ENCODE assay signal across 7 mouse cellular contexts in genomic region chr7:99182432-99183172, GRCm38 (mm10). TPM values are rescaled to one million over a fixed set of nuclear protein-coding genes. Genes with fewer than 3 reads are reported as not detected.
DNase-seq lines count a peak whose midpoint lies in the region; ATAC-seq and TF ChIP-seq lines count a peak whose summit lies in the region.

Dgat2 (minus strand) TSS chr7:99182719.

- H3K9ac ChIP-seq in embryonic facial prominence, embryonic 12.5 days = peak within 1 kb of the TSS; percentile 75
- H3K9ac ChIP-seq in limb, embryonic 12.5 days (replicated peaks) = peak within 1 kb of the TSS; percentile 75
- H3K9ac ChIP-seq in midbrain, embryonic 15.5 days = peak within 1 kb of the TSS; percentile 89

- H3K27ac ChIP-seq in embryonic facial prominence, embryonic 12.5 days = peak within 1 kb of the TSS; percentile 81
- peak within 1 kb of the TSS; percentile 93 for H3K27ac ChIP-seq in kidney, adult 2 months (ENCODE audit: insufficient read depth, low read depth, low read length)
- peak within 1 kb of the TSS; percentile 74 for H3K27ac ChIP-seq in limb, embryonic 12.5 days
- peak within 1 kb of the TSS; percentile 79 for H3K27ac ChIP-seq in midbrain, embryonic 15.5 days
- H3K27ac ChIP-seq in spleen, adult 2 months (ENCODE audit: insufficient read depth, low read length) = peak within 1 kb of the TSS; percentile 58

- H3K4me1 ChIP-seq in embryonic facial prominence, embryonic 12.5 days = peaks cover 8% of the 10 kb centered on the region; the same call in 1 of the 2 replicates
- H3K4me1 ChIP-seq in kidney, adult 2 months (ENCODE audit: control insufficient read depth, insufficient read depth, low read length) = peaks cover 6% of the 10 kb centered on the region; the same call in 1 of the 2 replicates
- peaks cover 13% of the 10 kb centered on the region for H3K4me1 ChIP-seq in limb, embryonic 12.5 days (replicated peaks)
- H3K4me1 ChIP-seq in midbrain, embryonic 15.5 days = peaks cover 12% of the 10 kb centered on the region
- H3K4me1 ChIP-seq in spleen, adult 2 months (ENCODE audit: control insufficient read depth, insufficient read depth, insufficient read length) = peaks cover 5% of the 10 kb centered on the region; the same call in 1 of the 2 replicates

- under 1% methylated on average over 63 of the region's 63 CpGs for WGBS in embryonic facial prominence, embryonic 12.5 days
- WGBS in kidney, adult 2 months = under 1% methylated on average over 63 of the region's 63 CpGs
- under 1% methylated on average over 63 of the region's 63 CpGs for WGBS in limb, embryonic 12.5 days
- WGBS in midbrain, embryonic 15.5 days = 1% methylated on average over 63 of the region's 63 CpGs
- 2% methylated on average over 63 of the region's 63 CpGs for WGBS in spleen, adult 2 months

- peak; percentile 99 for TF ChIP-seq POLR2A in kidney, adult 2 months (IDR thresholded peaks at IDR 0.05; ENCODE audit: low read depth, low read length)
- TF ChIP-seq POLR2A in spleen, adult 2 months (IDR thresholded peaks at IDR 0.05; ENCODE audit: low read depth, low read length) = peak; percentile 66

- H3K36me3 ChIP-seq in embryonic facial prominence, embryonic 12.5 days = no peaks in the 10 kb centered on the region
- H3K36me3 ChIP-seq in kidney, adult 2 months (ENCODE audit: control insufficient read depth, insufficient read depth, low read length) = no peaks in the 10 kb centered on the region
- H3K36me3 ChIP-seq in limb, embryonic 12.5 days = no peaks in the 10 kb centered on the region
- no peaks in the 10 kb centered on the region for H3K36me3 ChIP-seq in midbrain, embryonic 15.5 days (replicated peaks)
- H3K36me3 ChIP-seq in spleen, adult 2 months (ENCODE audit: control insufficient read depth, insufficient read depth, low read length) = no peaks in the 10 kb centered on the region

- TF ChIP-seq CTCF in kidney, adult 2 months (conservative IDR thresholded peaks at IDR 0.05; ENCODE audit: insufficient read depth, insufficient read length, low read depth, low read length) = no peak
- TF ChIP-seq CTCF in spleen, adult 2 months (IDR thresholded peaks at IDR 0.05; ENCODE audit: extremely low read depth, insufficient read depth, insufficient read length, insufficient replicate concordance) = no peak

- peak within 1 kb of the TSS; percentile 90 for H3K4me2 ChIP-seq in embryonic facial prominence, embryonic 12.5 days (replicated peaks)
- H3K4me2 ChIP-seq in limb, embryonic 12.5 days = peak within 1 kb of the TSS; percentile 93
- peak within 1 kb of the TSS; percentile 89 for H3K4me2 ChIP-seq in midbrain, embryonic 15.5 days

- peaks cover 5% of the 10 kb centered on the region; the same call in 1 of the 2 replicates for H3K27me3 ChIP-seq in embryonic facial prominence, embryonic 12.5 days
- no peaks in the 10 kb centered on the region for H3K27me3 ChIP-seq in kidney, adult 2 months (replicated peaks; ENCODE audit: control insufficient read depth, insufficient read depth, low read length)
- peaks cover 20% of the 10 kb centered on the region; the same call in 1 of the 2 replicates for H3K27me3 ChIP-seq in limb, embryonic 12.5 days
- peaks cover 8% of the 10 kb centered on the region; the same call in 1 of the 2 replicates for H3K27me3 ChIP-seq in midbrain, embryonic 15.5 days (replicated peaks)
- no peaks in the 10 kb centered on the region for H3K27me3 ChIP-seq in spleen, adult 2 months (ENCODE audit: control insufficient read depth, insufficient read depth, low read length)

- peak; percentile 90 for ATAC-seq in embryonic facial prominence, embryonic 12.5 days (ENCODE audit: insufficient number of reproducible peaks, insufficient read depth, low FRiP score, low TSS enrichment)
- ATAC-seq in limb, embryonic 12.5 days (ENCODE audit: insufficient number of reproducible peaks, insufficient read depth, low FRiP score, low TSS enrichment, low read depth) = peak; percentile 88
- ATAC-seq in midbrain, embryonic 15.5 days (replicated peaks) = peak; percentile 95

- DNase-seq in adrenal gland, postnatal 25 days = peak; percentile 92
- peak; percentile 92 to 95 for DNase-seq in heart, adult 18-20 months
- DNase-seq in kidney, adult 2 months = peak; percentile 95
- DNase-seq in spleen, adult 2 months (ENCODE audit: low read depth in 1 of 2, low spot score in 2 of 2) = peak; percentile 85 to 86

- H3K4me3 ChIP-seq in embryonic facial prominence, embryonic 12.5 days = peak within 1 kb of the TSS; percentile 57
- H3K4me3 ChIP-seq in kidney, adult 2 months (ENCODE audit: insufficient read depth, low read depth, low read length) = peak within 1 kb of the TSS; percentile 65
- H3K4me3 ChIP-seq in limb, embryonic 12.5 days (replicated peaks) = peak within 1 kb of the TSS; percentile 60
- peak within 1 kb of the TSS; percentile 76 for H3K4me3 ChIP-seq in midbrain, embryonic 15.5 days
- peak within 1 kb of the TSS; percentile 58 for H3K4me3 ChIP-seq in spleen, adult 2 months (ENCODE audit: extremely low read depth, insufficient read depth, insufficient read length)

- no peaks in the 10 kb centered on the region for H3K9me3 ChIP-seq in embryonic facial prominence, embryonic 12.5 days
- no peaks in the 10 kb centered on the region for H3K9me3 ChIP-seq in limb, embryonic 12.5 days
- H3K9me3 ChIP-seq in midbrain, embryonic 15.5 days = no peaks in the 10 kb centered on the region

RNA-seq across cellular contexts. Expression of gene Dgat2, which starts in this region (rescaled TPM):
- 635 and 725 TPM in 2 replicates for total RNA-seq in adrenal gland, postnatal 25 days (2021)
- 14.4 and 14.7 TPM in 2 replicates for polyA plus RNA-seq in embryonic facial prominence, embryonic 12.5 days (2016; fragmentation: Nextera tagmentation; extraction: Ambion mirVana)
- total RNA-seq in heart, adult 18-20 months (2021) = 100 to 1,000 TPM; 343 to 377 TPM
- 286 and 363 TPM in 2 replicates for polyA plus RNA-seq in kidney, adult 2 months (2012; rRNA removed)
- 14.0 and 14.1 TPM in 2 replicates for polyA plus RNA-seq in limb, embryonic 12.5 days (2016; fragmentation: Nextera tagmentation; extraction: Ambion mirVana)
- polyA plus RNA-seq in midbrain, embryonic 15.5 days (2015; fragmentation: Nextera tagmentation; extraction: Ambion mirVana) = 21.4 and 22.0 TPM in 2 replicates
- 12.0 and 12.8 TPM in 2 replicates for polyA plus RNA-seq in spleen, adult 2 months (2012; rRNA removed)

Comparison
In these comparisons a context has a peak if more than half of its experiments do, and no peak if none do; other contexts are left out.
1. Peak in every context shown above with its lines: DNase-seq, ATAC-seq, H3K4me3 ChIP-seq and H3K27ac ChIP-seq.
2. RNA of gene Dgat2 (polyA plus RNA-seq): 286 to 363 TPM in kidney, adult 2 months; 21.4 to 22.0 TPM in midbrain, embryonic 15.5 days, 14.4 to 14.7 TPM in embryonic facial prominence, embryonic 12.5 days, 14.0 to 14.1 TPM in limb, embryonic 12.5 days and 12.0 to 12.8 TPM in spleen, adult 2 months; every median in the first group is over 10 times any median in the second.